Mouse (Mus musculus): ENCODE results near the gene Slit1.

Gene Slit1

GRCm38 (mm10) chr19:41723337-41723736, 20.1 kb downstream of the Slit1 start:
- no peak for DNase-seq (ENCODE audit: low spot score)

DNA sequence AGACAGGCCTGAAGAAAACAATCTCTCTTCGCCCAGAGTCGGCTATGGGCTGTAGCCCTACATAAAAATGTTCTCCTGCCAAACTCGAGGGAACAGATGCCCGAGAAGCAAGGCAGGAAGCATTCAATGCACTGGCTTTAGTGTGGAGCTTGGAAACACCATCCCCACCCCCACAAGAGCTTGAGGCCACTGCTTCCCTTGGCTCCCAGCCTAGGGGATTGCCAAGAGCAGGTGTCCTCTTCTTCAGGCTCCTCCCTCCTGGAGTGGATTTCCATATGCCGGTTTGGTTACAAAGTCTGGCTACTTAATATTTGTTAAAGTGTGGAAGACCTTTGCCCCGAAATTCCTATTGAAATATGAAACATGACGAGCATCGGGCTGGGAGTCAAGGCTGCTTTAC, 24.0 kb downstream of the Slit1 start:
- no peak for DNase-seq (ENCODE audit: low spot score)

DNA sequence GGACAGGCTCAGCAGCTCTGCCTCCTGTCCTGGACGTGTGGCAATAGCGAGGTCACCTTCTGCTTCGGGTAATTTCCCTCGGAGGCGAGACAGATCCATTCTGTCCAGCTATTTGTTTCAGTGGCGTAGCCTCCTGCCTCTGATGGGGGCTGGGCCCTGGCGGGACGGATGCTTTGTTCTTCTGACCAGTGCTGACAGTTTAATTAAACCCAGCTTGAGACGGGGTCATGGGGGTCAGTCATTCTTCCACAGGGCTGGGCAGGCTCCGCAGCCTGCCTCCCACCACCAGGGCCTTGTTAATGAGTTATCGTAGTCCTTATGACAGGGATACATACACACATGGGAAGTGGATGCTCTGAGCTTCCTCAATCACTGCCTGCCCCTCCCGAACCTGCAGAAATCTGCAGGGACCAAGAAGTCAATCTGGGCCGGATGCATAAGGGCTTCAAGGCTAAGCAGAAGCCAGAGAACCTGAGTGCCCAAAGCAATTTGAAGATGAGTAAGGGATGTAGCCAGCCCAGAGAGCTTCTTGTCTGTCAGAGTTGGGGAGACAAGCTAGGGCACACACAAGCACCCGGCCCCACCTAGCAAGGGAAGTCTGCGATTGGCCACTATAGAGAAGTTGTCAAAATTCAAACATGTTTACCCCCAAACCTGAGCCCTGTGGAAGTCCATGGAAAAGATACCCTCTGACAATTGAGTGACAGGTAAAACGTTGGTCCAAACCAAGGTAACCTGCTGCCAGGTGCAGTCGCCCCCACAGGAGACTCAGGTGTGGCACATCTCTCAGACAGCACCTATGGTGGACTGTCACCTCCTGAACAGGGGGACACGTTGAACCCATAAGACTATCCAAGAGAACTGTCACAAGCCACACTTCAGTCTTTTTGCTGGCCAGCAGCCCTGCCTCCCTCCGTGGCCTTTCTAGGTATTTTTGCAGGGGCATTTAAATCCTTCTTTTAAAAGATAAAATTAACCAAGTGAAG, 26.9 kb downstream of the Slit1 start:
- no peak for DNase-seq (ENCODE audit: low spot score)

GRCm38 (mm10) chr19:41714431-41714917, 29.0 kb downstream of the Slit1 start:
- DNase-seq (ENCODE audit: low spot score), result no peak

DNA sequence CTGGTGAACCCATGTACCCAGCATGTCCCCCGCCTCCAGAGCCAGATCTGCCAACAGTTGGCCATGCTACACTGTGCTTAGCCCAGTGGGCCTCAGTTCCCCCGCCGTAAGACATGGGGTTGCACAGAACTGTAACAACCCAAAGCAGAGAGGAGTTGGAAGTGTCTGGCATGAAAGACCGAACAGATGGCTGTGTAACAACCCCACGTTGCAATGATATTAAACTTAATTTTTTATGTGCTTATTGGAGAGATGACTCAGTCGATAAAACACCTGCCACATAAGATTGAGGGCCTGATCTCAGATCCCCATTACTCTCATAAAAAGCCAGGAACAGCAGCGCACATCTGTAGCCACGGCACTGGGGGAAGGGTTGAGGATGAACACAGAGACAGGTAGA, 30.6 kb downstream of the Slit1 start:
- DNase-seq (ENCODE audit: low spot score), result no peak

DNA sequence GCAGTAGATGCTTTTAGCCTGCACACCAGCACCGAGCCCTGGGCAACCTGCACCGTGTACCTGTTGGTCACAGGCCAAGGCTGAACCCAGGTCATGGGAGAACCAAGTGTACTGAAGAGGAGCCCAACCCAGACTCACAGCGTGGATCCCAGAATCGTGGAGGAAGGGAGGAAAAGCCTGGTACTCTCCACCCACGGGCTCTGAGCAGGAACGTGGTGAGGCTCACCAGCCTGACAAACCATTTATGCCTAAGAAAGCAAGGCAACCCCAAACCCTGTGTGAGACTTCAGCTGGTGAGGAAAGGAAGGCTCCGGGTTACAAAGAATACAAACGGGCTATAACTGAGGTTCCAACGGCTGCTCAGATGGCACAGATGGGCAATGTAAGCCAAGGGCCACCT, 31.8 kb downstream of the Slit1 start:
- no peak for DNase-seq (ENCODE audit: low spot score)

- DNase-seq (ENCODE audit: low spot score), result no peak
These were observed 33.8 kb downstream of the Slit1 start for GRCm38 (mm10) chr19:41709497-41710165.

GRCm38 (mm10) chr19:41707850-41708249, 35.6 kb downstream of the Slit1 start:
- no peak for DNase-seq (ENCODE audit: low spot score)

- no peak for DNase-seq (ENCODE audit: low spot score)
These were observed 37.2 kb downstream of the Slit1 start for GRCm38 (mm10) chr19:41706094-41706828.

GRCm38 (mm10) chr19:41705416-41705815, 38.0 kb downstream of the Slit1 start:
- no peak for DNase-seq (ENCODE audit: low spot score)

DNA sequence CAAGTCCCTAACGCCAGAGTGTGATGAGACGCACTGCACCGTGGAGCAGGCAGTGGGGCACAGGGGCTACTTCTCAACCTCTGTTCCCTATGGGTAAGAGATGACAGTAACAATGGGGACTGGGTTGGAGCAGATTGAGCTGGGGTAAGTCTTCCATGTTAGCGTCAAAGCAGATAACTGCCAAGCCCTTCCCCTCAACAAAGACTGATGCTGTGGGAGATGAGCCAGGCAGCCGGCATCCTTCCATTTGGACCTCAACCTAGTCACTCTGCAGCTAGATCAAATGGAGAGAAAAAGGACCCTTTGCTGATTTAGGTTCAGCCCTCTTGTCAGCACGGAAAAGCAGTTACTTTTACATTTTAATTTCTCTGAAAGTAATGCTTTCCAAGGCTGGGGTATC, 40.8 kb downstream of the Slit1 start:
- no peak for DNase-seq (ENCODE audit: low spot score)

GRCm38 (mm10) chr19:41698857-41699424, 44.5 kb downstream of the Slit1 start:
- no peak for DNase-seq (ENCODE audit: low spot score)

GRCm38 (mm10) chr19:41697807-41698515, 45.5 kb downstream of the Slit1 start:
- DNase-seq (ENCODE audit: low spot score), result no peak

DNA sequence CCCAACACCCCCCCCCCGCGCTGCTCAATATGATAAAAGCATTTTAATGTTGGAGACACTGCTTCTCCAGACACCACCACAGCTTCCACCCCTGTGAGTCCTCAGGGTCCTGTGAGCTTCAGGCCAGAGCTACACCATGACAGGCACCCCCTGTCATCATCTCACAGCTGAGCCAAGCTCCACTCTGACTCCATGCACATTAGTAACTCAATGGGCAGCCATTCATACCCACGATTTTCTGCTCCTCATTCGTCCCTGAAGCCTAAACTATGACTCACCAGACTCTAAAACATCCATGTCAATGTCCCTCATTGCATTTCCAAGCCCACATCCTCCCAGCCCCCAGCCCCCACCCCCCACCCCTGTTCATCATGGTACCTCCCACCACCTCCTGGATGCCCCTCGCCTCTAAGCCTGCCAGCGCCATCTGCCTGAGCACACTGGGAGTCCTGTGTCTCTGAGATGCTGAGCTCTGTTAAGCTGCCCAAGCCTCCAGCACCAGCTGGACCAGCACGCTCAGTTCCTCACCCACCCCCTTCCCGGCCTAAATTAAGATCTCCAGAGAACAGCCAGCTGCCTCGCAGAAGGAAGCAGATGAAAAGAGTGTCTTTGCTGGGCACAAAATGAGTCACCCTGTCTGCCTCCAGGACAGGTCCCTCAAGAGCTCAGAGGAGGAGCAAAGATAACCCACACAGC, 46.2 kb downstream of the Slit1 start:
- no peak for DNase-seq (ENCODE audit: low spot score)

GRCm38 (mm10) chr19:41696443-41696842, 47.0 kb downstream of the Slit1 start:
- no peak for DNase-seq (ENCODE audit: low spot score)

- no peak for DNase-seq (ENCODE audit: low spot score)
These were observed 48.4 kb downstream of the Slit1 start for GRCm38 (mm10) chr19:41695046-41695445.

DNA sequence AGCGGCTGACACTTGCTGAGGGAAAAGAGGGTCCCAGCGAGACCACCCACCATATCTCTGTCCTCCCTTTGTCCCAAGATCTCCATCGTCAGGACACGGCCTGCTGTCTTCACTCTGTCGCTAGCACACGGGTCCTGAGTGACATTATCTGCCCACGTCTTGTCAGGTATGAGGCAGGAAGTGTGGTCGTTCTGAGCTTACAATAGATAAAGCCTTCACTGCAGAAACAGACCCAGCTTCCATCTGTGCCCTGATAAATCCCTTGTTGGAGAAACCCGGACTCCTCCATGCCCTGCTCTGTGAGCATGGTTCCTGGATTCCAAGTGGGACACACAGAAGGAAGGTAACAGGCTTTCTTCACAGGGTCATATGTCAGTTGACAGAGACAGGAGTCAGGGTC, 48.9 kb downstream of the Slit1 start:
- DNase-seq (ENCODE audit: low spot score), result no peak

GRCm38 (mm10) chr19:41693727-41694126, 49.7 kb downstream of the Slit1 start:
- DNase-seq (ENCODE audit: low spot score), result no peak

DNA sequence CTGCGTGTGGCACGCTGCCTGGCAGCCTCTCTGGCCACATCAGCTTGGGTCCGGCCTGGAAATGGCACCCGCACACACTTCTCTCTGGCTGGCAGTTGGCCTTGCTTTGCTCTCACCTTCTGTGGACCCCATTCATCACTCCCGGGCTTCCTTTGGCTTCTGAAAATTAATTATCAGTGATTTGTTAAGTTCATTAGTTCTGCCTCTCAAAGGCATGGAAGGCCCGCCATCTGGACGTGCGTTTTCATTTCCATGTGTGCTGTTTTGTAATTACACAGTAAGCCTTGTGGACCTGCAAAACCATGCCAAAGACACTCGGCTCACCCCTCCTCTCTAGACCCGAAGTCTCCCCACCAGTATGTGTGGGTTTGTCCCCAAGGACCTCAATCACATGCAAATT, 53.4 kb downstream of the Slit1 start:
- DNase-seq (ENCODE audit: low spot score), result no peak

- DNase-seq (ENCODE audit: low spot score), result no peak
These were observed 55.2 kb downstream of the Slit1 start for GRCm38 (mm10) chr19:41688251-41688650.

DNA sequence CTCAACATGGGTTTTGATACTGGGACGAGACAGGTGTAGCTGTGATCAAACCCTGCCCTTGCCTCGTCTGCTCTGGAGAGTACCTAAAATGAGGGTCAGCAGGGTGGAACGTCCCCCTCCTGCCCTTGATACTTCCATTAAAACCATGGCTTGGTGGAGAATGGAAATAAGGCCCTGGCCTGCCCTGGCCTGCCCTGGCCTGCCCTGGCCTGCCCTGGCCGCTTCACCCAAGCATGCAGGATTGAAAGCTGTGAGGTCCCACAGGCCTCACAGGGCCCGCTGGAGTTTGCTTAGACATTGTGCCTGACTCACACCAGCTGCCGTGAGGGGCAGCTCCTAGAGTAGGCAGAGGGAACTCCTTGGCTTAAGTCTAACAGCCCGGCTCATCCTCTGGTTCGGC, 55.6 kb downstream of the Slit1 start:
- DNase-seq (ENCODE audit: low spot score), result no peak
